Mouse (Mus musculus) liver, adult 2 months (tissue): ENCODE results near the gene Ddx19b.

ENCODE experiments used
- CTCF ChIP-seq: fragments of 200-500 bp; IDR thresholded peaks from 2 replicates; pipeline ENCODE4 v1.5.1; 2011; ENCODE audit warnings: low read depth, low read length, control low read depth
- POLR2A ChIP-seq: fragments of 200-500 bp; IDR thresholded peaks from 2 replicates; pipeline ENCODE4 v1.6.1; 2011; ENCODE audit warnings: low read length, control low read depth; ENCODE audit not compliant: insufficient read depth; ENCODE audit errors: extremely low read depth

GRCm38 (mm10) chr8:111056691-111057293, 25.2 kb upstream of the Ddx19b start:
- TF ChIP-seq CTCF, result no peak
- TF ChIP-seq POLR2A, result no peak
